Mouse (Mus musculus) layer of hippocampus, adult 9-11 months (tissue): Measurements from ENCODE around the gene Snx29.

Experiments
- DNase-seq: peaks from one replicate; pipeline ENCODE4 v3.0.0; 2022

Snx29 gene

DNA sequence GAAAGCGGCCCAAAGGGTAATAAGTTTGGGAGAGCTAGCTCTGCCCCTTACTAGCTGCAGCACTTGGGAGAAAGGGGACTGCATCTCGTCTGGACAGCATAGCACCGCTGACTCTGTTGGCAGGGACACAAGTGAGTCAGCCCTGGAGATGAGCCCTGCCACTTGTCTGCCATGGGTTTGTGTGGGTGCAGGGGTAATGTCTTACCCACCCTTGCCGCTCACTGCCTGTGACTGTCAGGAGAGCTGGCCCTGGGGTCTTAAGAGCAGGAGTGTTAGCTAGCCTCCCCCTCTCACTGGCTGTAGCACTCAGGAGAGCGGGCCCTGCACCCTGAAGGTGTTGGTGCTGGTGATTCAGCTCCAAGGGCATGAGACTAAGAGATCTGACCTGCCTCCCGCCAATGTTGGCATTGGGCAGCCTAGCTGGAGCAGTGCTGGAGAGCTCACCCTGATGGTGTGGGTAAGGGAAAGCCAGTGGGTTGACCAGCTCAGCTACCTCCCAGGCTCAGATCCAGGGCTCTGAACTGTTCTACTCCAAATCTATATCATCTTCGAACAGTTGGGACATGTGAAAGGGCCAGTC, 479.3 kb downstream of the Snx29 start:
- no peak for DNase-seq
